7 mouse cellular contexts compared by ENCODE assay signal in genomic region chr13:23521703-23522102, GRCm38 (mm10). TPM values are rescaled to one million over a fixed set of nuclear protein-coding genes. Genes with fewer than 3 reads are reported as not detected.
A peak's percentile ranks its signal among the peaks of the same experiment; 100 is the strongest.
DNase-seq lines count a peak whose midpoint lies in the region; ATAC-seq and TF ChIP-seq lines count a peak whose summit lies in the region.

No protein-coding gene starts in this region.

- no peak for TF ChIP-seq RAD21 in MEL (IDR thresholded peaks at IDR 0.05; ENCODE audit: low read depth, low read length)

- under 1% methylated on average over 14 of the region's 14 CpGs for WGBS in hindbrain, embryonic 16.5 days

- H3K27me3 ChIP-seq in MEL (ENCODE audit: control insufficient read depth in 1 of 2, insufficient read depth in 2 of 2, low read length in 2 of 2): no peaks in the 10 kb centered on the region
- H3K27me3 ChIP-seq in hindbrain, embryonic 16.5 days (replicated peaks; ENCODE audit: control insufficient read depth, insufficient read depth, low read length): no peaks in the 10 kb centered on the region

- peak overlapping the region; percentile 47 for H3K4me2 ChIP-seq in hindbrain, embryonic 16.5 days (ENCODE audit: low read length)

- no peaks in the 10 kb centered on the region for H3K79me2 ChIP-seq in MEL (ENCODE audit: control insufficient read depth, insufficient read depth, low read length, poor library complexity)

- intact Hi-C loops in left cerebral cortex, adult 2 months (cut with DNase I): loop anchor here (5.0 kb wide), 1 partner anchor 224 kb away; no protein-coding TSS in a partner anchor

- peaks cover 6 to 7% of the 10 kb centered on the region in 2 experiments for H3K4me1 ChIP-seq in MEL (ENCODE audit: control insufficient read depth in 1 of 2, insufficient read depth in 2 of 2, low read length in 2 of 2)
- peaks cover 2% of the 10 kb centered on the region; the same call in 1 of the 2 replicates for H3K4me1 ChIP-seq in hindbrain, embryonic 16.5 days (ENCODE audit: control insufficient read depth, insufficient read depth, low read depth, low read length)

- peak; percentile 91 for DNase-seq in MEL (ENCODE audit: low read depth, low spot score)
- DNase-seq in cerebellum, adult 18-20 months: peak; percentile 64 to 78
- DNase-seq in gastrocnemius, adult 8-10 months (ENCODE audit: low spot score in 2 of 2): peak; percentile 49 to 56
- DNase-seq in left cerebral cortex, adult 2 months (ENCODE audit: extremely low spot score in 1 of 2, low spot score in 2 of 2): peak; percentile 75 to 80
- DNase-seq in lung, postnatal 36 days: peak; percentile 90
- peak; percentile 67 for DNase-seq in skeletal muscle tissue, adult 2 months (ENCODE audit: low read depth, low spot score)

- TF ChIP-seq POLR2A in MEL (IDR thresholded peaks at IDR 0.05; ENCODE audit: control insufficient read depth in 1 of 2, insufficient read depth in 1 of 2, low read depth in 1 of 2, low read length in 2 of 2, poor library complexity in 1 of 2): no peak

- peak overlapping the region; percentile 36 to 40; a peak in 3 of 4 replicates for H3K4me3 ChIP-seq in MEL (ENCODE audit: control insufficient read depth in 1 of 2, insufficient read depth in 1 of 2, low read depth in 2 of 2, low read length in 2 of 2)
- 0 out of 2 replicates have a peak overlapping the region, but pooled peaks have one; percentile 14 for H3K4me3 ChIP-seq in hindbrain, embryonic 16.5 days (ENCODE audit: low read length)
- no peak overlapping the region for H3K4me3 ChIP-seq in left cerebral cortex, adult 2 months

- no peak overlapping the region for H3K27ac ChIP-seq in MEL (ENCODE audit: control insufficient read depth, low read depth, low read length)
- H3K27ac ChIP-seq in hindbrain, embryonic 16.5 days (ENCODE audit: low read depth, low read length): no peak overlapping the region
- no peak overlapping the region for H3K27ac ChIP-seq in left cerebral cortex, adult 2 months

- H3K36me3 ChIP-seq in MEL (ENCODE audit: control insufficient read depth in 1 of 2, insufficient read depth in 2 of 2, low read length in 2 of 2): peaks cover 0 to 22% of the 10 kb centered on the region in 2 experiments; a peak in 2 of 4 replicates
- no peaks in the 10 kb centered on the region for H3K36me3 ChIP-seq in hindbrain, embryonic 16.5 days (ENCODE audit: control insufficient read depth, insufficient read depth, low read length)

- H3K9ac ChIP-seq in MEL (ENCODE audit: control insufficient read depth, low read depth, low read length, poor library complexity, severe bottlenecking): no peak overlapping the region
- no peak overlapping the region for H3K9ac ChIP-seq in hindbrain, embryonic 16.5 days (ENCODE audit: low read depth, low read length)

- no peak for TF ChIP-seq EP300 in MEL (IDR thresholded peaks at IDR 0.05; ENCODE audit: low read depth in 1 of 2, low read length in 2 of 2)

- no peak for TF ChIP-seq CTCF in MEL (IDR thresholded peaks at IDR 0.05 in 2 of 3, conservative IDR thresholded peaks at IDR 0.05 in 1 of 3; ENCODE audit: control insufficient read depth in 1 of 3, insufficient read depth in 1 of 3, low read depth in 2 of 3, low read length in 3 of 3, poor library complexity in 1 of 3, severe bottlenecking in 1 of 3)
- no peak for TF ChIP-seq CTCF in left cerebral cortex, adult 2 months (IDR thresholded peaks at IDR 0.05)

- H3K9me3 ChIP-seq in MEL (replicated peaks; ENCODE audit: insufficient read depth, low read length): no peaks in the 10 kb centered on the region
- H3K9me3 ChIP-seq in hindbrain, embryonic 16.5 days (ENCODE audit: control insufficient read depth, low read length): no peaks in the 10 kb centered on the region

- 0 out of 2 replicates have a peak, but pooled peaks have one; percentile 44 for ATAC-seq in hindbrain, embryonic 16.5 days

TF ChIP-seq in MEL, 35 proteins besides CTCF, POLR2A, EP300 and RAD21:
- TF ChIP-seq TCF12 (IDR thresholded peaks at IDR 0.05; ENCODE audit: low read depth, low read length) (no peak), TBP (IDR thresholded peaks at IDR 0.05; ENCODE audit: low read depth, low read length) (peak; percentile 100), NRF1 (IDR thresholded peaks at IDR 0.05; ENCODE audit: insufficient read depth, low read depth, low read length, poor library complexity, severe bottlenecking) (no peak), MEF2A (IDR thresholded peaks at IDR 0.05; ENCODE audit: extremely low read depth, insufficient replicate concordance, low read depth, low read length, poor library complexity, severe bottlenecking) (no peak), GATA1 (IDR thresholded peaks at IDR 0.05; ENCODE audit: low read depth, low read length) (peak; percentile 35; the same call in 1 of the 2 replicates)
TF ChIP-seq in MEL: peak in this region for 2.

RNA-seq across cellular contexts. Expression of gene Hist1h4h, which starts 9.1 kb away (rescaled TPM):
- total RNA-seq in MEL (2012; rRNA removed): 5,750 and 5,753 TPM in 2 replicates
- 1 to 10 TPM in 1 of 2 experiments, not detected in 1; 9.9 TPM for polyA plus RNA-seq in MEL (2012; ENCODE audit: insufficient read depth in 1 of 2, insufficient read length in 2 of 2, low read depth in 1 of 2, low replicate concordance in 2 of 2, missing spikeins in 1 of 2)
- total RNA-seq in gastrocnemius, adult 8-10 months (2022): 100 to 1,000 TPM; 131 to 174 (median 160) TPM
- 2.6 and 2.7 TPM in 2 replicates for polyA plus RNA-seq in hindbrain, embryonic 16.5 days (2015; fragmentation: Nextera tagmentation; extraction: Ambion mirVana)
- 100 to 1,000 TPM; 289 to 340 TPM for total RNA-seq in left cerebral cortex, adult 2 months (2021)

RNA-seq across cellular contexts. Expression of gene Hist1h2af, which starts 12.0 kb away (rescaled TPM):
- 939 and 1,000 TPM in 2 replicates for total RNA-seq in MEL (2012; rRNA removed)
- polyA plus RNA-seq in MEL (2012; ENCODE audit: insufficient read depth in 1 of 2, insufficient read length in 2 of 2, low read depth in 1 of 2, low replicate concordance in 2 of 2, missing spikeins in 1 of 2): 10 to 100 TPM in 1 of 2 experiments, not detected in 1; 64.3 TPM
- 1 to 10 TPM in 1 of 4 experiments, not detected in 3; 1.5 TPM for total RNA-seq in gastrocnemius, adult 8-10 months (2022)
- not detected in 2 replicates for polyA plus RNA-seq in hindbrain, embryonic 16.5 days (2015; fragmentation: Nextera tagmentation; extraction: Ambion mirVana)
- 1 to 10 TPM; 2.4 to 4.4 TPM for total RNA-seq in left cerebral cortex, adult 2 months (2021)

RNA-seq across cellular contexts. Expression of gene Hist1h3g, which starts 13.5 kb away (rescaled TPM):
- total RNA-seq in MEL (2012; rRNA removed): 441 and 728 TPM in 2 replicates
- 1 to 10 TPM in 1 of 2 experiments, not detected in 1; 5.2 TPM for polyA plus RNA-seq in MEL (2012; ENCODE audit: insufficient read depth in 1 of 2, insufficient read length in 2 of 2, low read depth in 1 of 2, low replicate concordance in 2 of 2, missing spikeins in 1 of 2)
- 1 to 10 TPM in 1 of 4 experiments, under 1 TPM in 1, not detected in 2; 0.75 to 2.2 TPM for total RNA-seq in gastrocnemius, adult 8-10 months (2022)
- 0.66 TPM in 1 of 2 replicates, not detected in the other for polyA plus RNA-seq in hindbrain, embryonic 16.5 days (2015; fragmentation: Nextera tagmentation; extraction: Ambion mirVana)
- total RNA-seq in left cerebral cortex, adult 2 months (2021): 1 to 10 TPM; 2.6 to 5.1 TPM

RNA-seq across cellular contexts. Expression of gene Hist1h2bh, which starts 21.5 kb away (rescaled TPM):
- total RNA-seq in MEL (2012; rRNA removed): 275 and 350 TPM in 2 replicates
- under 1 TPM in 1 of 2 experiments, not detected in 1; 0.70 TPM for polyA plus RNA-seq in MEL (2012; ENCODE audit: insufficient read depth in 1 of 2, insufficient read length in 2 of 2, low read depth in 1 of 2, low replicate concordance in 2 of 2, missing spikeins in 1 of 2)
- 1 to 10 TPM in 2 of 4 experiments, under 1 TPM in 2; 0.82 to 1.6 (median 1.2) TPM for total RNA-seq in gastrocnemius, adult 8-10 months (2022)
- 0.16 and 0.29 TPM in 2 replicates for polyA plus RNA-seq in hindbrain, embryonic 16.5 days (2015; fragmentation: Nextera tagmentation; extraction: Ambion mirVana)
- total RNA-seq in left cerebral cortex, adult 2 months (2021): under 1 TPM; 0.61 TPM

RNA-seq across cellular contexts. Expression of gene Hist1h3f, which starts 22.1 kb away (rescaled TPM):
- 541 and 709 TPM in 2 replicates for total RNA-seq in MEL (2012; rRNA removed)
- polyA plus RNA-seq in MEL (2012; ENCODE audit: insufficient read depth in 1 of 2, insufficient read length in 2 of 2, low read depth in 1 of 2, low replicate concordance in 2 of 2, missing spikeins in 1 of 2): 1 to 10 TPM in 1 of 2 experiments, not detected in 1; 1.2 TPM
- 1 to 10 TPM; 3.1 to 5.0 (median 4.4) TPM for total RNA-seq in gastrocnemius, adult 8-10 months (2022)
- polyA plus RNA-seq in hindbrain, embryonic 16.5 days (2015; fragmentation: Nextera tagmentation; extraction: Ambion mirVana): not detected in 2 replicates
- 10 to 100 TPM; 12.9 to 15.5 TPM for total RNA-seq in left cerebral cortex, adult 2 months (2021)

Comparison
In these comparisons a context has a peak if more than half of its experiments do, and no peak if none do; other contexts are left out.
1. RNA of gene Hist1h4h, which starts 9.1 kb away (total RNA-seq): 5,750 to 5,753 TPM in MEL; 289 to 340 TPM in left cerebral cortex, adult 2 months and 131 to 174 TPM in gastrocnemius, adult 8-10 months; every median in the first group is over 10 times any median in the second.
2. RNA of gene Hist1h2af, which starts 12.0 kb away (total RNA-seq): 939 to 1,000 TPM in MEL; 2.4 to 4.4 TPM in left cerebral cortex, adult 2 months and 1.5 TPM in gastrocnemius, adult 8-10 months; every median in the first group is over 100 times any median in the second.
3. RNA of gene Hist1h3g, which starts 13.5 kb away (total RNA-seq): 441 to 728 TPM in MEL; 2.6 to 5.1 TPM in left cerebral cortex, adult 2 months and 0.75 to 2.2 TPM in gastrocnemius, adult 8-10 months; every median in the first group is over 10 times any median in the second.
4. Peak in every context shown above with its lines, with median percentiles within 50 percentile points of each other: DNase-seq.